Mouse (Mus musculus) gastrocnemius, adult 2 months (tissue): ENCODE measurements around the gene Kif1c. TPM values are rescaled to one million over a fixed set of nuclear protein-coding genes. Genes with fewer than 3 reads are reported as not detected.
"Not testable (repeated sequence)": the region's sequence is repeated elsewhere in the genome, so short reads cannot be mapped to it uniquely, and the experiment has no call there.

Source experiments
- DNase-seq: peaks from one replicate; pipeline ENCODE4 v3.0.0; 2022
- H3K27ac ChIP-seq: fragments of 200-600 bp; 2 replicates; pipeline ENCODE4 v1.8.1; 2022; ENCODE audit warnings: mild to moderate bottlenecking
- H3K4me3 ChIP-seq: fragments of 200-600 bp; 2 replicates; pipeline ENCODE4 v1.8.1; 2022; ENCODE audit warnings: mild to moderate bottlenecking, moderate library complexity
- CTCF ChIP-seq: fragments of 200-600 bp; IDR thresholded peaks from 2 replicates; pipeline ENCODE4 v1.8.1; 2022; ENCODE audit warnings: antibody characterized with exemption, mild to moderate bottlenecking, moderate library complexity
- intact Hi-C: fragments of 180-260 bp; cut with DNase I; formaldehyde crosslinking; loops from one replicate; pipeline ENCODE4 v1.15.1; 2025
- microRNA-seq: library from miRNA; unstranded; fragments of <30 nt; microRNA quantifications from one replicate; pipeline ENCODE4 v1.2.0, GENCODE M21; 2021
- total RNA-seq, 2 experiments: library from RNA; stranded (reverse); gene quantifications; 2 replicates each; pipeline ENCODE4 v1.2.3; 2021

Kif1c gene
- total RNA-seq, 2 experiments from 2014 or later = 579 to 631 TPM

GRCm38 (mm10) chr11:70763936-70764808, 63.8 kb downstream of the Kif1c start, which contains the start of gene Zfp3:
Zfp3 (plus strand) TSS chr11:70764209.
- peak within 1 kb of the TSS; percentile 95 for H3K27ac ChIP-seq
- TF ChIP-seq CTCF = no peak
- intact Hi-C loops = no loop called here
- peak within 1 kb of the TSS; percentile 90 for H3K4me3 ChIP-seq
- peak; percentile 91 for DNase-seq

GRCm38 (mm10) chr11:70765776-70766445, 65.6 kb downstream of the Kif1c start:
- no peak for TF ChIP-seq CTCF
- intact Hi-C loops = no loop called here
- Histone ChIP-seq H3K4me3 (peak overlapping the region; percentile 90), H3K27ac (peak overlapping the region; percentile 95)
- no peak for DNase-seq

- intact Hi-C loops = no loop called here
- DNase-seq = no peak
- H3K27ac ChIP-seq = no peak overlapping the region
- TF ChIP-seq CTCF = no peak
- H3K4me3 ChIP-seq = no peak overlapping the region
These were observed 70.5 kb downstream of the Kif1c start for GRCm38 (mm10) chr11:70770804-70771203.

GRCm38 (mm10) chr11:70776830-70777571, 76.7 kb downstream of the Kif1c start:
- intact Hi-C loops = no loop called here
- TF ChIP-seq CTCF = peak; percentile 93
- DNase-seq = peak; percentile 80
- no peak overlapping the region for H3K4me3 ChIP-seq
- peak overlapping the region; percentile 28; the same call in 1 of the 2 replicates for H3K27ac ChIP-seq

GRCm38 (mm10) chr11:70777634-70778033, 77.3 kb downstream of the Kif1c start:
- intact Hi-C loops = no loop called here
- no peak overlapping the region for H3K4me3 ChIP-seq
- no peak overlapping the region for H3K27ac ChIP-seq
- no peak for DNase-seq
- TF ChIP-seq CTCF = no peak

GRCm38 (mm10) chr11:70778058-70778457, 77.7 kb downstream of the Kif1c start:
- DNase-seq, H3K4me3 ChIP-seq, H3K27ac ChIP-seq, intact Hi-C loops: not testable (repeated sequence)
- TF ChIP-seq CTCF = peak; percentile 70

Small RNA genes within 50 kb of the gene (microRNA-seq; reads per million reads assigned to microRNA genes)
- gene Gm22760 = not detected
- not detected for gene Mir6925

Other genes with a start within 250 kb of the Kif1c start
- 1 to 10 TPM; 4.9 to 6.4 TPM for gene Med11, start 248.6 kb upstream of the Kif1c start, total RNA-seq
- under 1 TPM in 1 of 2 experiments, not detected in 1; 0.75 TPM for gene Zmynd15, start 241.1 kb upstream of the Kif1c start, total RNA-seq
- 1 to 10 TPM; 1.2 to 1.4 TPM for gene Cxcl16, start 240.6 kb upstream of the Kif1c start, total RNA-seq
- not detected for gene Tm4sf5, start 195.3 kb upstream of the Kif1c start, total RNA-seq
- gene Vmo1, start 185.9 kb upstream of the Kif1c start, total RNA-seq = not detected
- gene Gltpd2, start 181.4 kb upstream of the Kif1c start, total RNA-seq = not detected
- gene Psmb6, start 175.2 kb upstream of the Kif1c start, total RNA-seq = 100 to 1,000 TPM; 229 to 241 TPM
- not detected for gene Gm40193, start 167.6 kb upstream of the Kif1c start, total RNA-seq
- 10 to 100 TPM; 15.8 to 18.2 TPM for gene Pld2, start 160.5 kb upstream of the Kif1c start, total RNA-seq
- gene Mink1, start 137.7 kb upstream of the Kif1c start, total RNA-seq = 10 to 100 TPM; 33.7 to 34.7 TPM
- not detected for gene 4930544D05Rik, start 84.7 kb upstream of the Kif1c start, total RNA-seq
- gene Chrne, start 81.3 kb upstream of the Kif1c start, total RNA-seq = 10 to 100 TPM; 11.0 to 18.4 TPM
- gene Gp1ba, start 61.4 kb upstream of the Kif1c start, total RNA-seq = not detected
- gene Rnf167, start 53.3 kb upstream of the Kif1c start, total RNA-seq = 10 to 100 TPM; 35.0 to 38.4 TPM
- gene Slc25a11, start 53.1 kb upstream of the Kif1c start, total RNA-seq = 100 to 1,000 TPM; 264 to 408 TPM
- gene Pfn1, start 45.9 kb upstream of the Kif1c start, total RNA-seq = 100 to 1,000 TPM; 252 to 257 TPM
- 1,000 to 10,000 TPM; 7,153 to 7,488 TPM for gene Eno3, start 43.3 kb upstream of the Kif1c start, total RNA-seq
- gene Spag7, start 31.1 kb upstream of the Kif1c start, total RNA-seq = 10 to 100 TPM; 86.3 to 86.4 TPM
- gene Camta2, start 12.4 kb upstream of the Kif1c start, total RNA-seq = 10 to 100 TPM; 39.6 to 44.9 TPM
- gene Inca1, start 393 bp upstream of the Kif1c start, total RNA-seq = 1 to 10 TPM; 3.8 to 5.7 TPM
- gene Zfp3, start 63.7 kb downstream of the Kif1c start, total RNA-seq = 10 to 100 TPM; 10.7 to 10.8 TPM
- not detected for gene Scimp, start 112.0 kb downstream of the Kif1c start, total RNA-seq
- gene Rabep1, start 144.2 kb downstream of the Kif1c start, total RNA-seq = 10 to 100 TPM; 37.2 to 37.8 TPM